ENCODE assay signal across 9 mouse cellular contexts in the genomic region with DNA sequence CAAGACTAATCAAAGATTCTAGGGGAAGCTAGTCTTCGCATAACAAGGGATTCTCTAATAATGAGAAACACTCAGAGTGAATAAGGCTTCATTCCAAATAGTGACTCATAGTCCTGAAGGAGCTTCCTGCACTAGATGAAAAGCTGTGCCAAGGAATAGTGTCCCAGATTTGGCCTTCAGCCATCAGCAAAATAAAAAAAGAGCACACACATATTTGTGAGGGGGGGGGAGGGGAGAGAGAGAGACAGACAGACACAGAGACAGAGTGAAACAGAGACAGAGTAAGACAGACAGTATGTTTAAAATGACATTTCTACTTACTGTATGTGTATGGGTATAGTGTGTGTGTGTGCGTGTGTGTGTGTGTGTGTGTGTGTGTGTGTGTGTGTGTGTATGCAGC.
DNase-seq lines count a peak whose midpoint lies in the region; ATAC-seq and TF ChIP-seq lines count a peak whose summit lies in the region.
"Had no signal": no experiment of that assay in that cellular context is flagged by ENCODE, and none has a peak within 500 bp of the region (broad histone marks: within the 10 kb centered on the region; RNA-seq: fewer than 3 reads in every experiment).

No protein-coding gene starts in this region.

- peak; percentile 80 for DNase-seq in forebrain, embryonic 14.5 days (ENCODE audit: low spot score)
- peak; percentile 66 for DNase-seq in limb, embryonic 14.5 days (ENCODE audit: low spot score)
- no peak for DNase-seq in limb, embryonic 10.5 days (ENCODE audit: low spot score)
- DNase-seq in cerebellum, postnatal 10 days = peak; percentile 51 to 68
- peak; percentile 85 for DNase-seq in lung, postnatal 10 days
- no peak for DNase-seq in ovary, postnatal 36 days (ENCODE audit: low spot score)

- TF ChIP-seq POLR2A in limb, embryonic 14.5 days (IDR thresholded peaks at IDR 0.05; ENCODE audit: borderline replicate concordance, extremely low read depth, insufficient read depth, insufficient read length) = no peak

- 40% methylated on average over 2 of the region's 2 CpGs for WGBS in forebrain, embryonic 14.5 days
- WGBS in forebrain, embryonic 15.5 days = 13% methylated on average over 2 of the region's 2 CpGs
- 72% methylated on average over 2 of the region's 2 CpGs for WGBS in limb, embryonic 14.5 days
- WGBS in limb, embryonic 10.5 days = 73% methylated on average over 2 of the region's 2 CpGs
- 58% methylated on average over 2 of the region's 2 CpGs for WGBS in liver, embryonic 12.5 days (ENCODE audit: insufficient replicate concordance)

- 0 out of 2 replicates have a peak, but pooled peaks cover 4% of the 10 kb centered on the region for H3K36me3 ChIP-seq in forebrain, embryonic 14.5 days (ENCODE audit: control insufficient read depth, insufficient read depth, low read length)
- no peaks in the 10 kb centered on the region for H3K36me3 ChIP-seq in forebrain, embryonic 15.5 days
- H3K36me3 ChIP-seq in limb, embryonic 14.5 days (ENCODE audit: control insufficient read depth, insufficient read depth, low read length) = no peaks in the 10 kb centered on the region
- no peaks in the 10 kb centered on the region for H3K36me3 ChIP-seq in limb, embryonic 10.5 days
- H3K36me3 ChIP-seq in liver, embryonic 12.5 days = no peaks in the 10 kb centered on the region
- H3K36me3 ChIP-seq: hindbrain, embryonic 15.5 days had no signal

- peak; percentile 47 for ATAC-seq in forebrain, embryonic 14.5 days
- no peak; the same call in 1 of the 2 replicates for ATAC-seq in forebrain, embryonic 15.5 days (replicated peaks)
- no peak for ATAC-seq in limb, embryonic 14.5 days (ENCODE audit: low FRiP score, low read depth)
- no peak for ATAC-seq in liver, embryonic 12.5 days

- no peaks in the 10 kb centered on the region for H3K9me3 ChIP-seq in forebrain, embryonic 14.5 days (replicated peaks; ENCODE audit: control insufficient read depth, low read length)
- no peaks in the 10 kb centered on the region for H3K9me3 ChIP-seq in forebrain, embryonic 15.5 days
- H3K9me3 ChIP-seq in limb, embryonic 14.5 days (ENCODE audit: control insufficient read depth, low read length) = no peaks in the 10 kb centered on the region
- no peaks in the 10 kb centered on the region for H3K9me3 ChIP-seq in limb, embryonic 10.5 days (replicated peaks)
- H3K9me3 ChIP-seq in liver, embryonic 12.5 days (replicated peaks) = no peaks in the 10 kb centered on the region
- H3K9me3 ChIP-seq: hindbrain, embryonic 15.5 days had no signal

- no peak overlapping the region for H3K4me2 ChIP-seq in forebrain, embryonic 14.5 days (ENCODE audit: low read length)
- no peak overlapping the region for H3K4me2 ChIP-seq in forebrain, embryonic 15.5 days (replicated peaks)
- H3K4me2 ChIP-seq in limb, embryonic 14.5 days (replicated peaks; ENCODE audit: low read depth, low read length, severe bottlenecking) = no peak overlapping the region
- H3K4me2 ChIP-seq in liver, embryonic 12.5 days = no peak overlapping the region
- H3K4me2 ChIP-seq: hindbrain, embryonic 15.5 days had no signal

- H3K4me3 ChIP-seq in forebrain, embryonic 14.5 days (ENCODE audit: low read depth, low read length) = no peak overlapping the region
- no peak overlapping the region for H3K4me3 ChIP-seq in forebrain, embryonic 15.5 days
- H3K4me3 ChIP-seq in limb, embryonic 14.5 days (replicated peaks; ENCODE audit: low read length) = no peak overlapping the region
- H3K4me3 ChIP-seq in limb, embryonic 10.5 days = no peak overlapping the region
- no peak overlapping the region for H3K4me3 ChIP-seq in liver, embryonic 12.5 days
- H3K4me3 ChIP-seq: hindbrain, embryonic 15.5 days had no signal

- H3K9ac ChIP-seq in forebrain, embryonic 14.5 days (ENCODE audit: low read length) = no peak overlapping the region
- no peak overlapping the region for H3K9ac ChIP-seq in forebrain, embryonic 15.5 days (replicated peaks)
- H3K9ac ChIP-seq in limb, embryonic 14.5 days (ENCODE audit: low read depth, low read length, severe bottlenecking) = no peak overlapping the region
- H3K9ac ChIP-seq in liver, embryonic 12.5 days = no peak overlapping the region
- H3K9ac ChIP-seq: hindbrain, embryonic 15.5 days had no signal

- H3K27me3 ChIP-seq in forebrain, embryonic 14.5 days (replicated peaks; ENCODE audit: control insufficient read depth, insufficient read depth, low read length) = no peaks in the 10 kb centered on the region
- H3K27me3 ChIP-seq in forebrain, embryonic 15.5 days = no peaks in the 10 kb centered on the region
- no peaks in the 10 kb centered on the region for H3K27me3 ChIP-seq in limb, embryonic 14.5 days (ENCODE audit: control insufficient read depth, insufficient read depth, low read length)
- peaks cover 6% of the 10 kb centered on the region; the same call in 1 of the 2 replicates for H3K27me3 ChIP-seq in limb, embryonic 10.5 days (ENCODE audit: low read depth, poor library complexity, severe bottlenecking)
- no peaks in the 10 kb centered on the region for H3K27me3 ChIP-seq in liver, embryonic 12.5 days (replicated peaks)
- H3K27me3 ChIP-seq: hindbrain, embryonic 15.5 days had no signal

- H3K27ac ChIP-seq in forebrain, embryonic 14.5 days (ENCODE audit: low read depth, low read length) = no peak overlapping the region
- H3K27ac ChIP-seq in forebrain, embryonic 15.5 days (replicated peaks) = no peak overlapping the region
- no peak overlapping the region for H3K27ac ChIP-seq in limb, embryonic 14.5 days (replicated peaks; ENCODE audit: low read depth, low read length)
- no peak overlapping the region for H3K27ac ChIP-seq in limb, embryonic 10.5 days
- H3K27ac ChIP-seq in liver, embryonic 12.5 days = no peak overlapping the region
- H3K27ac ChIP-seq: hindbrain, embryonic 15.5 days had no signal

- H3K4me1 ChIP-seq in forebrain, embryonic 14.5 days (ENCODE audit: control insufficient read depth, insufficient read depth, low read length) = peaks cover 9% of the 10 kb centered on the region; the same call in 1 of the 2 replicates
- H3K4me1 ChIP-seq in forebrain, embryonic 15.5 days = peaks cover 16% of the 10 kb centered on the region
- 0 out of 2 replicates have a peak, but pooled peaks cover 4% of the 10 kb centered on the region for H3K4me1 ChIP-seq in limb, embryonic 14.5 days (ENCODE audit: control insufficient read depth, insufficient read depth, low read length)
- H3K4me1 ChIP-seq in limb, embryonic 10.5 days = peaks cover 15% of the 10 kb centered on the region
- H3K4me1 ChIP-seq in liver, embryonic 12.5 days = no peaks in the 10 kb centered on the region

Comparison
In these comparisons a context has a peak if more than half of its experiments do, and no peak if none do; other contexts are left out.
1. DNase-seq: peak in forebrain, embryonic 14.5 days (single experiment), limb, embryonic 14.5 days (single experiment), cerebellum, postnatal 10 days (2 of 2) and lung, postnatal 10 days (single experiment); none in limb, embryonic 10.5 days (single experiment) and ovary, postnatal 36 days (single experiment).